Mouse (Mus musculus): Measurements from ENCODE around the gene Tomm5.
"Not testable (repeated sequence)": the region's sequence is repeated elsewhere in the genome, so short reads cannot be mapped to it uniquely, and the experiment has no call there.

The Tomm5 gene

GRCm38 (mm10) chr4:45064577-45064976, 43.3 kb downstream of the Tomm5 start:
- DNase-seq = no peak

GRCm38 (mm10) chr4:45063836-45064235, 44.1 kb downstream of the Tomm5 start:
- DNase-seq = not testable (repeated sequence)

GRCm38 (mm10) chr4:45055451-45055850, 52.5 kb downstream of the Tomm5 start:
- DNase-seq = no peak

Measured in right cerebral cortex, postnatal 14 days (tissue).